Mouse (Mus musculus): ENCODE measurements at regions not wholly inside any gene's neighbourhood (a gene's known extent, or its start where the extent isn't known, plus 50 kb on each side); places are given as distances from the start of the nearest gene placed in this dataset.

DNA sequence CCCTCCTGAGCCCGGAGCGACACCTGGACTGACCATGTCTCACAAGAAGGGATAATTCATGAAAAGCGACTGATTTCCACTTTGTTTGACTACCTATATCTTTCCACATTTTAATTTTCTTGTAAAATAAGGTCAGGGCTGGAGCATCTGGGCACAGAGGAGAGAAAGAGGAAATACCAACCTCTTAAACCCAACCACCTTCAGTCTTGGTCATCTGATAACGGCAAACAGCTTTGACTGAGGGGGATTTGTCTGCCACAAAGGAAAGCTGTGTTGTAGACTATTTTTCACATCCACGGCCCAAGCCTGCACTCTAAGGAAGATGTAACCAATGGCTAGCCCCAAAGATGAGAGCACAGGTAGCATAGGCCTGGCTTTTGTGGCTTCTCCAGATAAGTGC is 101.4 kb upstream of the Prok2 start:
- no peak for DNase-seq (ENCODE audit: low spot score in 2 of 2)

DNA sequence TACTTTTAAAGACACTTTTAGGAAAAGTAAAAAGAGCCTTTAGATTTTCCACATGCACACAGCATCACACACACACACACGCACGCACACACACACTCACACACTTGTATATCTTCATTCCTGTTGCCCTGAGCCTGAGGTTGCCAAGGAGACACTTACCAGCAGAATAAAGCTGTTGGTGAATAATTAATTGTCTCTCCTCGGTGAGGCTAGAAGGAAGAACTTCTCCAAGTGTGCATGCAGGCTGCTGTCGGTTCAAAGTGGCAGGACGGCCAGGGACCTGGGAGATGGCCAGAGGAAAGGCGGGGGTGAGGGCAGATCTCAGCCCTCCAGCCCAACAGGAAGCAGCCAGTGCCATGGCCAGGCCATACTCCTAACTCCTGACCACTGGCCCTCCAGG is 98.6 kb upstream of the Prok2 start:
- no peak for DNase-seq (ENCODE audit: low spot score in 2 of 2)

DNA sequence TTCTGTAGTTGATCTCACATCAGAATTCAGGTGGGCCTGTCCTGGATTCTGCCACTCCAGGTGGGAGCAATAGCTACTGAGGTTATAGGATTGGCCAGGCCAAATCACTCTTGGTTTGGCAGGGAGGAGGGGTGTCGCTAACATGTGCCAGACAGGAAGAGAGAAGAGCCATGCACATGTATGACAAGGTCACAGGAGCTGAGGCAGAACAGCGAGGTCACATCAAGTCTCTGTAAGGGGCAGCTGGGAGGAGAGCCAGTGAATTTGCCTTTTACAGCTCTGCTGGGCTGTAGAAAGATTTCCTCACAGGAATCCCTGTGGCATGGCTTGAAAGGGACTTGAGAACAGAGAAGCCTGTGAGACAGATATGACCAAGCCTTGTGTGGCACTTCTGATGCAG is 96.3 kb upstream of the Prok2 start:
- DNase-seq (ENCODE audit: low spot score in 2 of 2) = no peak

DNA sequence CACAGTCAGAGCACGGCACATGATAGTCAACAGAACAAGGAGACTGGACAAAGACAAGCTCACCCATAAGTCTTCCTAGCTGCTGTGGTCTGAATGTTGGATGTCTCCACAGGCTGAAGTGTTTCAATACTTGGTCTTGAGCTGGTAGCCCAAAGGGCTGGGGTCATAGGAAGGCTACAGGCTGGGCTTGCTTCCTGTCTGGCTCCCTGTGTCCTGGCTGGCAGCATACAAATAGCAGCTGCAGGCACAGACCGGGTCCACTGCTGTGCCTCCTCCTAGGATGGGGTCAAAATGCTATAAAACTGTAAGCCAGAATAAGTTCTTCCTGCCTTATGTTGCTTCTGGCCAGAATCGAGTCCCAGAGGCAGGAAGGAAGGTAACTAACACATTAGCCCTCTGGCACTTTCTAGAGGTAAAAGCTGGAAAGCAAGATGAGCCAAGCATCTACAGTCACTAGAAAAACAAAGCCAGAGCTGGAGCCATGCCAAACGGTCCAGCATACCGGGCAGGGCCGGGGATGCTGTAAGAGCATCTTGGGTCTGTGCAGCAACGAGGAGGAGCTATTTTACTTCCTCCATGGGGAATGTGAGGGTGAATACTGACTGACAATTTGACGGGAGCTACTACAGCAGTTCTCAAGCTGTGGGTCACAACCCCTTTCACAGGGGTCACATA is 93.2 kb upstream of the Prok2 start:
- DNase-seq (ENCODE audit: low spot score in 2 of 2) = peak in 1 of 2 experiments; percentile 18

DNA sequence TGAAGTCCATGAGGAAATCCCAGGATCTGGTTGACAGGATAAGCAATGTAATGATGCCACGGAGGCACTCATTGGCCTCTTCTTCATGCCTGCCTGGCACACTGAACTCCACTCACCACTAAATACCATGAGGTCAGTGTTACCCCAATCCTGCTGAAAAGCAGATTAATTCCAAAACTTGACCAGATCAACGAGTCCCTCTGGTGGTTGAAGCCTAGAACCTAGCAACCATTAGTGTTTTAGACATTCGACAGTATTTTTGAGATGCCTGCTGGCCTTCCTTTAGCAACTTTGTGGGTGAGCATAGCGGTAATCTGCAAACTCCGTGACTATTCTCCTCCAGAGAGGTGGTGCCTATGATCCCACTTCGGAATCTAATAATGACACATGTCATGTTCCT is 92.3 kb upstream of the Prok2 start:
- no peak for DNase-seq (ENCODE audit: low spot score in 2 of 2)

DNA sequence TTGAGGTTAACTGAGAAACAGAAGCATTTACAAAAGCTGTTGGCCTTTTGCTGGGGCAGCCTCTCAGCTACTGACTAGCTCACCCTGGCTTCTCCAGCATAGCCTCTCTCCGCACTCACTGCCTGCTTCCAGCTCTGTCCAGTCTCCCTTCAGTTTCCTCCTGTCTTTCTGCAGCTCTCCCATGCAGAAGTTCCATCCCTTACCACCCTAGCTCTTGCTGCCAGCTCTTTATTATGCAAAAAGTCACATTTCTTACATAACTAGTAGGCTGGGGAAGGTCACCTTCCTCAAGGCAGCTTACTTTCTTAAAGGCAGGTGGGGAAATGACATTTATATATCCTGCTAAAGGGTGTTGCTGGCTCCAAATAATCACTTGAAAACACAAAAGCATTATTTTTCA is 91.1 kb upstream of the Prok2 start:
- DNase-seq (ENCODE audit: low spot score in 2 of 2) = no peak

DNA sequence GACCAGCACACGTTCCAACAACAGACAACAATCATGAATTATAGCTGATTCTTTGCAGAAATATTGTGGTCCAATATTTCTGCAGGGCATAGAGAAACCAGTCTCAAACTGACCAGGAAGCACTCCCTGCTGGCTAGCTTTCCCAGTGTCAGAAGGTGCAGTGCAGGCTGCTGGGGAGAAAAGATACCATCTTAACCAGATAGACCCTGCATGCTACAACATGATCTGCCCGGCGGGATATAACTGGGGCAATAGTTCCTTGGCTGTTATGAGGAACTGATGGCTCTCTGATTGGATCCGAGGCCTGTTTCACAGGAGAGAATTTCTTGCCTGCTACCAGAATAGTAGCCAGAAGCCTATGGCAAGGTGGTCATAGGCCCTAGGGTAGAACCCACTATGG is 86.9 kb upstream of the Prok2 start:
- DNase-seq (ENCODE audit: low spot score in 2 of 2) = no peak

DNA sequence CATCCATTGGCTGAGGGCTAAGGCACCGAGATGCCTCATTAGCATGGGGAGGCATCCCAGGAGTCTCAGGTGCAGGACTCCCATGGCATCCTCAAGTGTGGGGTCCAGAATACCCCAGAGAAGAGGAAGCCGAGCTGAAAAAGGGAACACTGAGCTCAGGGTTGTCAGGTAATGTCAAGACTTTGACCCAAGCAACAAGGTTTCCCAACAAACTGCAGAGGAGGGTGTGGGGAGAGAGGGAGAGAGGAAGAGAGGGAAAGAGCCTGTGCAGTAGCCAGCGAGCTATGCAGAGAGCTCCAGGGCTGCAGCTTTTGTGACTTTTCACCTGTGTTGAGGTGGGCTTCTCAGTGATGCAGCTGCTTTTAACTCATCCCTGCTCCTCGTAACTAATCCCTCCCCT is 85.7 kb upstream of the Prok2 start:
- no peak for DNase-seq (ENCODE audit: low spot score in 2 of 2)

DNA sequence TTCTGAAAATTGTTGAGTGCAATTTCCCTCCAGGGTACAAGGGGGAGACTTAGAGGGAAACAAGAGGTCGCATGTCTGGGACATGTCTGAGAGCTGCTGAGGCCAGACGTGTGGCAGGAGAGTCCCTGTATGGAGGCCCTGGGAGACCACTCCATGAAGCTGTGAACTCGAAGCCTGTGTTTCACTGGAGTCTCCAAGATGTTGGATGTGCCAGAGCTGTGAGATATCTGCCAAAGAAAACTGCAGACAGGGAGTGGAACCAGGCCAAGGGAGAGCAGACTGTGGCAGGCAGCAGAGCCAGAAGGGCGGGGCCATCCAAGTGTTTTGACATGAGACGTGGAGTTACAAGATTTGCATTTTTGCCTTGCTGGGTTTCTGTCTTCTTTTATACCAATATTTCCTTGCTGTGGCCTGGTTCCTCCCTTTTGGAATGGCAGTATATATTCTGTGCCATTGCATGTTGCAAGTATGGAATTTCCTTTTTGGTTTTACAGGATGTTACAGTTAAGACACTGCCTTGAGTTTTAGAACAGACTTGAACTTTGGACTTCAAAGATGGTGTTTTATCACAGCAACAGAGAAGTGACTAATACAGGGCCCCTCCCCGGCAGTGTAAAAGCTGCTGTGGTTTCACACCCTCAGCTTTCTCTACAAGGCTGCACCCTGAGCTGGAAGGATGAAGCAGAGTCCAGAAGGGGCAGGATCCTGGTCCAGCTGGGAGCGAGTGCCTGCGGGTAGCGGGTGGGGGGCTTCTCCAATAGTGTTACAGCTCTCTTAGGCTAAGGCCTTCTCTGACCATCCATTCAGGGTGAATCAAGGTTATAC is 85.0 kb upstream of the Prok2 start:
- peak in 1 of 2 experiments; percentile 72 for DNase-seq (ENCODE audit: low spot score in 2 of 2)

DNA sequence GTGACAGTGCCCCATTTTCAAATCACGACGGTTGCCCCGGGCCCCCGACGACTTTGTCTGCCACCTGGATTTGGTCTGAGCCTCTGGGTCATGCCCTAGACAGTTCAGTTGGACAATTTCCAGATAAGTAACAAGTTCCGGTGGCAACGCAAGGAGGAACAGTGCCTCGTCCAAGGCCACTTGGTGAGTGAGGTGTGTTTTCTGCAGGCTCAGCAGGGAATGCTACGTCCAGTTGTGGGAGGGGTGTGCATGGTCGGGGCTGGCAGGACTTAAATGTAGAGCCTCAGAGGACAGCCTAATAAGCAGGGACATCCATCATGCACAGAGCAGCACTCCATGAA is 78.7 kb upstream of the Prok2 start:
- DNase-seq (ENCODE audit: low spot score in 2 of 2) = no peak

DNA sequence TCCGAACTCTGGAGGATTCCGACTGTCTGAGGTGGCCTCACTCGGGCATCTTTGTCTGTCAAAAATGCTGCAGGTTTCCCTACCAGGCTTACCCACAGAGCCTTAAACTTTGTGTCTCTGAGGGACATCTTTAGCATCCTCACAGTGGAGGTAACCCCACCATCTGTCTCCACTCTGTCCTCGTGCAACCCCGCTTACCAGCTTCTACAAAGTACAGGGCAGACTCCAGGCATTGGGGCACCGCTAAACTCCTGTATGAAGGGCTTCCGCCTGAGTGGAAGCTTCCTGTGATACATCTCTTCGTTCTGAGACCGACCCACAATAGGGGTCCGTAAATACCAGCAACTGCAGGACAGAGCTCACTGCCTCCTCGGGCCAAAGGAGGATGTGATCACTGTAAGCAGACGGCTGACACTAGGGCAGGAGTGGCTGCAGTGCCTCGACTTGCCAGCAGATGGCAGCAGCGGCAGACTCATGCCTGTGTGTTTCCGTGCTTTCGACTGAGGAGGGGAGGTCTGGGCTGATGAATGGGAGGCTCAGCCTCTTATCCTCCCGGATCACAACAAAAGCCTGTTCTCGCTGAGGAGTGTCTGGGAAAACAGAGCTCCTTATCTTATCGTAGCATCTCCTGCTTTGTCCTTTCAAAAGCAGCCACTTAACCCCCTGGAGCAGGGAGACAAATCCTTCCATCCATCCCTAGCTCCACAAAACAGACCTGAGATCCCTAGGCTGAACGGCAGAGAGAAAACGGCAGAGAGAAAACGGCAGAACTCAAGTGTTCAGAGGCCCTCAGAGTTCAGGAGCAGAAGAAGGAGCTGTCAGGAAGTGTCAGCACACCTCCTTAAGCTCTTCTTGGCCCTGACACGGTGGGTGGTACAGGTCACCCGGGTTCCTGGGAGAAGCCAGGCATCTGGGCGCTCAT is 78.1 kb upstream of the Prok2 start:
- peak; percentile 97 to 99 for DNase-seq (ENCODE audit: low spot score in 2 of 2)

DNA sequence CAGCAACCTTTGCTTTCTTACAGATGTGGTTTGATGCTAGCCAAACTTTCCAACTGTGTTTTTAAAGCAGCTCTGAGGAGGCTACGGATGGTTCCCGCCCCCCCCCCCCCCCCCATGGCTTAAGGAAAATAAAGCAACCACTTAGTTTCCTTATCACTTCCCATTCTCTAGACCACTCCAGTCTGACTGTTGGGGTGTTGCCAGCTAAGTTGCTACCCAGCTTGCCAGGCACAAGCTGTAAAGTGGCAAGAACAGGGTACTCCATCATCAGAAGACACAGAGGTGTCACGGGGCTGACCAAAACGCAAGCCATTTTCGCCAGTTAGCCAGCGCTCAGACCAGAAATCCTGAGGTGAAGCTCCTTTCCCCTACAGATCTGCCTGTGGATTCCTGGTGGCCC is 74.7 kb upstream of the Prok2 start:
- DNase-seq (ENCODE audit: low spot score in 2 of 2) = no peak

DNA sequence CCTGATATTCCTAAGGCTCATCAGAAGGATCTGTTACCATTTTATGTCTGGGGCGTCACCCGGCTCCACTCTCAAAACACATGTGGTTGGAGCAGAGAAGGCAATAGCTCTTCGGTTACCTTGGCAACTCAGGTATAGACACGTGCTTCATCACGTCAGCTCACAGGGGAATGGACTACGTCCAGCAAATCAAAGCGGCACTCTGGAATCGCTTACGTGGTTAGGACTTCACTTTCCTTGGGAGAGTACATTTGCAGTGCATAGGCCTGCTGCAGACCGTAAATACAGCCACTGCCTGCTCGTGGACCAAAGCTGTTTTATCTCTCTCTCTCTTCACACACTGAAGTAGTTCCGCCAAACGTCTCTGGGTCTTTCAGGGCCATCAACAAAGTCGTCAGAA is 74.1 kb upstream of the Prok2 start:
- DNase-seq (ENCODE audit: low spot score in 2 of 2) = no peak

DNA sequence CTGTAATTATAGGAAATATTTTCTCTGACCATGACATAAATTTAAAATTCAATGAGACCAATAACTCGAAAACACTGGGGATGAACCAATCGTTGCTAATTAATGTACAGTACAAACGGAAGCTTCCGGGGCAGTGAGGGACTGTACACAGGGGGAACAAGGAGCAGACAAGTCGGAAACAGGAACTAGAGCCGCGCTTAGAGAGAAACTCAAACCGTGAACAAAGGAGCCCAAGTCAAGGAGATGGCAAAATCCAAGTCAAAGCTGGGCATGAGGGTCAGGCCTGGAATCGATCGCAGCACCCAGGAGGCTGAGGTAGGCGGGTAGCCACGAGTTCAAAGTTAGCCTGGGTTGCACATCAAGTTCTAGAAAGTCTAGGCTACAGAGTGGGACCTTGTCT is 70.2 kb upstream of the Prok2 start:
- DNase-seq (ENCODE audit: low spot score in 2 of 2) = no peak

DNA sequence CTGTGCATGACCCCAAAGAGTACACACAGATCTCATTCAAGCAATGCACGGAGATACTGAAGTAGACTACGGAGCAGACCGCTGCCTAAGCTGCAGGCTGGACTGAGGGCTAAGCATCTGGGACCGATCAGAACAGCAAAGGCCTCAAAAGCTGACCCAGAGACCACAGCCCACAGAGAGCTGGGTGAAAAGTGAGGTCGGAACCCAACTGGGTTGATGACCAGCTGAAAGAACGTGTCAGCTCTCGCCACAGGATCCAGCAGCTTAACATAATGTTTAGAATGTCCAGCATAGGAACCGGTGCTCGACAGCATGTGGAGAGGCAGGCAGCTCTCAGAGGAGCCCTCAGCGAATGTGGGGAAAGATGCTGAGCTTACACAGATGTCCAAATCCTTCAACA is 67.4 kb upstream of the Prok2 start:
- DNase-seq (ENCODE audit: low spot score in 2 of 2) = no peak

DNA sequence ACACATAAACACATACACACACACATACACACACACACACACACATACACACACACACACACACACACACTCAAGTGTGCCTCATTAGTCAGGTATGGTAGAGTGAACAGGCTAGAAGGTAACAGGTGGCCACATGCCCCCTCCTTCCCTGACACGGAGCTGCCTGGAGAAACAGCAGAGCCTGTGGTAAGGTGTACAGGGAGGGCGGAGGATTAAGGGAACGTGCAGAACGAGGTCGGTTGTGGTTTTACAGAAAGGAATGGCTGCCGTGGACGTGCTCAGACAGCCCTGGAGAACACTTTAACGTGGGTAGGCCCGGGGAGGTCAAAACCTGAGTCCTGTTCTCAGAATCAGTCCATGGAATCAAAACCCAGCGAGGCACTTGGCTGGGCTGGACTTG is 66.2 kb upstream of the Prok2 start:
- no peak for DNase-seq (ENCODE audit: low spot score in 2 of 2)

DNA sequence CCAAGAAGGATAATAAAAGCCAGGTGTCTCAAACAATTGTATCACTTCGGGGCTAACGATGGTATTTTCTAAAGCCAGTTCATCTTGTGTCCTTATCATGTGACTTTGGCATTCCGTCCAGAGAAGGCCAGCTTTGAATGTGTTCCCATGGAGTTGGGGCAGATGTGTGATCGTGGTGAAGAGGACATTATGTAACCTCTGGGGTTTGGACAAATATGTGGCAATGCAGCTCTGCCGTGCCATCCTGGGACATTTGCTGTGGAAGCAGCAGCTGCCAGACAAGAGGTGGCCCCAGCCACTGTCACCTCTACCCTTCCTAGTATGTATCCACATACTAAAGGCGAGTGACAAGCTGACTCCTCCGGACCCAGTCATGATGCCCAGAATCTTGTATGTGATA is 60.8 kb upstream of the Prok2 start:
- no peak for DNase-seq (ENCODE audit: low spot score in 2 of 2)

DNA sequence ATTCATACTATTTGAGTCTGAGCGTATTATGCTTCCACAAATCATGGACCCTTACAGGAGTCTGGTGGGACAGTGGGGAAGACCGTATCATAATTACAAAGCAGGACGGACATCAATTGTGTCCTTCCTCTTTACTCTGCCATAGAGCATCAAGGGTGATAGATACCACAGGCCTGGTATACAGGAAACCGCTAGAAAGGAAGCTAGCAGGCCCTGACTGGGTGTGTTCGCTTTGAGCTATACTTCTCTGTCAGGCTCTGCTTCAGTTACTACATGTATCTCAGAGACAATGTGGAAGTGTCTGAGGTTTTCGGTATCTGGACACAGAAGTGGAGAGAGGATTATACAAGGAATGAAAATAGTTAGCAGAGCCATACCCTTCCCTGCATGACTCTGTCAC is 59.0 kb upstream of the Prok2 start:
- DNase-seq (ENCODE audit: low spot score in 2 of 2) = no peak

DNA sequence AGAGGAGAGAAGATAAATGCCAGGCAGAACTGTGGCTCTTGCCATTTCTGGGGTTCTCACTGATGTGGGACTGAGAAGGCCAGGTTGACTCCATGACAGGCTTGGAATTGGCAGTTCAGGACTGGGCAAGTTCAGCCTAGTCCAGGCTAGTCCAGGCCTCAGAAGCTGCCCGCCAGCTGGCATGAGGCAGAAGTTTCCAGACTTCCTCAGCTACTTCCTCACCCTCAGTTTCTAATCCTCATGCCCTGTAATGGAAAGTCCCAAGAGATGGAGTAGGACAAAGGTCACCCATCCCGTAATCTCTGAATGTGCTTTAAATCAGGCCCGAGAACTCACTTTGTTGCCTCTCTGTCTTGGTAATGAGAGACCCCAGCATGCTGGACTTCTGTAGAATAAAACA is 58.6 kb upstream of the Prok2 start:
- no peak for DNase-seq (ENCODE audit: low spot score in 2 of 2)

DNA sequence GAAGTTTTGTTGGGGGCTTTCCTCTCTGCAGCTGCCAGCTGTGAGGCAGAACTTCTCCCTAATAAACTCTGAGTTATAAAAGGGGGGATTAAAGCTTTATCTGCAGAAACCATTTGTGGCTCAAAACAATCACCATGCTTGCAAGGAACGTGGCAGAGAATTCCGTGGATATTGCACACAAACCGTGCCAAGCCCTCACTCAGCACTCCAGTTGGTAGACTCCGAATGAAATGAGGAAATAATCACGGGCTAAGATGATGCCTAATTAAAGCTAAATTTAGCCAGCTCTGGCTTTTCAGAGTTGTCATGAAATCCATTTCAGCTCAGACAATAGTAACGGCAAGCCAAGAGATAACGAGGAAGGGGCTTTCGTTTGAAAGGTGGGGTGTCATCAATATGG is 58.1 kb upstream of the Prok2 start:
- DNase-seq (ENCODE audit: low spot score in 2 of 2) = no peak

DNA sequence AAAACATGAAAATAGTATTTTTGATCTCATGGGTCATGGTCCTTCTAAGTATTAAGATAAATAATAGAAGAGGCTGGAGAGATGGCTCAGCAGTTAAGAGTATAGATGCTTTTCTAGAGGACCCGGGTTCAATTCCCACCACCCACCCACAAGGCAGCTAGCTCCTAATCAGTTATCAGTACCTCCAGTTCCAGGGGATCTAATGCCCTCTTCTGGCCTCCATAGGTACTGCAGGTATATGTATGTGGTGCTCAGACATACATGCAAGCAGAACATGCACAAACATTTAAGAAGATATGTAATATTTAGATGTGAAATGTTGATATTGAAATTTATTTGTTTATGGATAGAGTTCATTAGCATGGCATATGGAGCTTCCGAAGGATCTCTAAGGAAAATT is 56.8 kb upstream of the Prok2 start:
- DNase-seq (ENCODE audit: low spot score in 2 of 2) = peak in 1 of 2 experiments; percentile 29

All from cerebellum, postnatal 4 days (tissue).